Mouse (Mus musculus) brain, embryonic 18.5 days (tissue): ENCODE measurements at regions not wholly inside any gene's neighbourhood (a gene's known extent, or its start where the extent isn't known, plus 50 kb on each side); places are given as distances from the start of the nearest gene placed in this dataset.

Experiments
- DNase-seq: peaks from one replicate; pipeline ENCODE4 v3.0.0-alpha.2; 2012; ENCODE audit warnings: low read depth, low spot score

- no peak for DNase-seq
These were observed 211.8 kb upstream of the Eef2kmt start for GRCm38 (mm10) chr16:5467587-5467986.

GRCm38 (mm10) chr16:5466760-5467159, 211.0 kb upstream of the Eef2kmt start:
- no peak for DNase-seq

GRCm38 (mm10) chr16:5455352-5455965, 199.7 kb upstream of the Eef2kmt start:
- DNase-seq = no peak

GRCm38 (mm10) chr16:5454243-5454642, 198.5 kb upstream of the Eef2kmt start:
- no peak for DNase-seq

GRCm38 (mm10) chr16:5452971-5453370, 197.2 kb upstream of the Eef2kmt start:
- no peak for DNase-seq

GRCm38 (mm10) chr16:5445776-5446175, 190.0 kb upstream of the Eef2kmt start:
- no peak for DNase-seq

- no peak for DNase-seq
These were observed 189.0 kb upstream of the Eef2kmt start for GRCm38 (mm10) chr16:5444785-5445184.

- no peak for DNase-seq
These were observed 183.9 kb upstream of the Eef2kmt start for GRCm38 (mm10) chr16:5439717-5440116.

- no peak for DNase-seq
These were observed 182.6 kb upstream of the Eef2kmt start for GRCm38 (mm10) chr16:5438405-5438804.

GRCm38 (mm10) chr16:5431689-5432088, 175.9 kb upstream of the Eef2kmt start:
- no peak for DNase-seq

- DNase-seq = peak; percentile 62
These were observed 175.3 kb upstream of the Eef2kmt start for GRCm38 (mm10) chr16:5431111-5431510.

GRCm38 (mm10) chr16:5429466-5429865, 173.7 kb upstream of the Eef2kmt start:
- no peak for DNase-seq

GRCm38 (mm10) chr16:5425908-5426307, 170.1 kb upstream of the Eef2kmt start:
- DNase-seq = no peak

GRCm38 (mm10) chr16:5422041-5422440, 166.3 kb upstream of the Eef2kmt start:
- DNase-seq = no peak

GRCm38 (mm10) chr16:5421591-5421990, 165.8 kb upstream of the Eef2kmt start:
- no peak for DNase-seq

- DNase-seq = no peak
These were observed 163.7 kb upstream of the Eef2kmt start for GRCm38 (mm10) chr16:5419467-5419866.

- no peak for DNase-seq
These were observed 162.8 kb upstream of the Eef2kmt start for GRCm38 (mm10) chr16:5418462-5419197.

- DNase-seq = no peak
These were observed 159.5 kb upstream of the Eef2kmt start for GRCm38 (mm10) chr16:5415310-5415709.

GRCm38 (mm10) chr16:5411819-5412385, 156.1 kb upstream of the Eef2kmt start:
- DNase-seq = no peak

- DNase-seq = no peak
These were observed 150.9 kb upstream of the Eef2kmt start for GRCm38 (mm10) chr16:5406711-5407110.

- DNase-seq = no peak
These were observed 137.6 kb upstream of the Eef2kmt start for GRCm38 (mm10) chr16:5393336-5393735.

GRCm38 (mm10) chr16:5382930-5383329, 127.1 kb upstream of the Eef2kmt start:
- no peak for DNase-seq
